In the genomic region with DNA sequence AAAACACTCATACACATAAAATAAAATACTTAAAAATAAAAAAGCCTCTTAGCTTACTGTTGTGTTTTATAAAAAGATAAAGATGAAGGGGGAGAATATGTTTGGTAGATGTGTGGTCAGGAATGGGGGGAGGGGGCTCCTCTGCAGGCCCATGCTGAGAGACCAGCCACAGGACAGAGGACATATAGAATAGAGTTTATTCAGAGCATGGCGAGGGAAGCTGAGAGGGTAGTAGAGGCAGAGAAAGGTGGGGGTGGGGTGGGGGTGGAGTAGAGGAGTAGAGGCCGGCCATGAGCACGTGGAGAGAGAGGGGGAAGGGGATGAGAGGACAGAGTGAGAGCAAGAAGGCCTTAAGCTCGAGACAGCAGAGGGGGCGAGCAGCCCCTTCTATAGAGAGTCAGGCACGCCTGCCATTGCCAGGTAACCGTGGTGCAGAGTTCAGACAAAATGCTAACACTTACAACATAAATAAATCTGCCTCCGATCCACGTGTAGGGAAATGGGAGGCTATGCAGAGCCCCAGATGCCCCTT, we compare ENCODE assay signal across 8 mouse cellular contexts. TPM values are rescaled to one million over a fixed set of nuclear protein-coding genes. Genes with fewer than 3 reads are reported as not detected.
DNase-seq lines count a peak whose midpoint lies in the region; ATAC-seq lines count a peak whose summit lies in the region.
"Not testable (repeated sequence)": the region's sequence is repeated elsewhere in the genome, so short reads cannot be mapped to it uniquely, and the experiment has no call there.

No protein-coding gene starts in this region.

- WGBS in forebrain, embryonic 13.5 days, result no CpG with 5 or more reads among the region's 9 CpGs
- no CpG with 5 or more reads among the region's 9 CpGs for WGBS in heart, embryonic 15.5 days
- WGBS in hindbrain, embryonic 14.5 days, result no CpG with 5 or more reads among the region's 9 CpGs
- WGBS in kidney, embryonic 14.5 days, result no CpG with 5 or more reads among the region's 9 CpGs
- no CpG with 5 or more reads among the region's 9 CpGs for WGBS in limb, embryonic 13.5 days
- WGBS in lung, embryonic 16.5 days, result no CpG with 5 or more reads among the region's 9 CpGs
- WGBS in midbrain, embryonic 15.5 days, result no CpG with 5 or more reads among the region's 9 CpGs
- no CpG with 5 or more reads among the region's 9 CpGs for WGBS in neural tube, embryonic 15.5 days

- not testable (repeated sequence) for H3K4me2 ChIP-seq in forebrain, embryonic 13.5 days; heart, embryonic 15.5 days; hindbrain, embryonic 14.5 days (replicated peaks); kidney, embryonic 14.5 days (replicated peaks; ENCODE audit: low read depth, low read length); limb, embryonic 13.5 days (replicated peaks); lung, embryonic 16.5 days (ENCODE audit: low read depth, low read length); midbrain, embryonic 15.5 days; neural tube, embryonic 15.5 days

- H3K27ac ChIP-seq in forebrain, embryonic 13.5 days; heart, embryonic 15.5 days; hindbrain, embryonic 14.5 days; kidney, embryonic 14.5 days (ENCODE audit: low read depth, low read length); limb, embryonic 13.5 days; lung, embryonic 16.5 days (ENCODE audit: low read length); midbrain, embryonic 15.5 days; neural tube, embryonic 15.5 days (replicated peaks): not testable (repeated sequence)

- not testable (repeated sequence) for H3K36me3 ChIP-seq in forebrain, embryonic 13.5 days (ENCODE audit: poor library complexity, severe bottlenecking); heart, embryonic 15.5 days; hindbrain, embryonic 14.5 days (replicated peaks; ENCODE audit: control insufficient read depth, insufficient read depth); kidney, embryonic 14.5 days (ENCODE audit: control insufficient read depth, insufficient read depth, low read length); limb, embryonic 13.5 days; lung, embryonic 16.5 days (ENCODE audit: control insufficient read depth, insufficient read depth, low read length); midbrain, embryonic 15.5 days (replicated peaks); neural tube, embryonic 15.5 days

- H3K4me1 ChIP-seq in forebrain, embryonic 13.5 days; heart, embryonic 15.5 days (replicated peaks); hindbrain, embryonic 14.5 days (replicated peaks; ENCODE audit: control insufficient read depth, insufficient read depth, low read length); kidney, embryonic 14.5 days (ENCODE audit: control insufficient read depth, insufficient read depth, low read length); limb, embryonic 13.5 days; lung, embryonic 16.5 days (replicated peaks; ENCODE audit: control insufficient read depth, insufficient read depth, low read length); midbrain, embryonic 15.5 days; neural tube, embryonic 15.5 days: not testable (repeated sequence)

- not testable (repeated sequence) for H3K4me3 ChIP-seq in forebrain, embryonic 13.5 days; heart, embryonic 15.5 days; hindbrain, embryonic 14.5 days (replicated peaks; ENCODE audit: low read length); kidney, embryonic 14.5 days (ENCODE audit: low read length); limb, embryonic 13.5 days; lung, embryonic 16.5 days (ENCODE audit: low read length); midbrain, embryonic 15.5 days; neural tube, embryonic 15.5 days (replicated peaks)

- not testable (repeated sequence) for H3K27me3 ChIP-seq in forebrain, embryonic 13.5 days; heart, embryonic 15.5 days; hindbrain, embryonic 14.5 days (ENCODE audit: control insufficient read depth, insufficient read depth, low read length); kidney, embryonic 14.5 days (ENCODE audit: control insufficient read depth, insufficient read depth, low read length); limb, embryonic 13.5 days; lung, embryonic 16.5 days (ENCODE audit: control insufficient read depth, insufficient read depth, low read depth, low read length); midbrain, embryonic 15.5 days (replicated peaks); neural tube, embryonic 15.5 days (replicated peaks)

- ATAC-seq in forebrain, embryonic 13.5 days, result peak; percentile 56; the same call in 1 of the 2 replicates
- 0 out of 2 replicates have a peak, but pooled peaks have one; percentile 21 for ATAC-seq in heart, embryonic 15.5 days (replicated peaks; ENCODE audit: insufficient number of reproducible peaks, insufficient read depth, low FRiP score, low read depth)
- ATAC-seq in hindbrain, embryonic 14.5 days (ENCODE audit: low FRiP score), result peak; percentile 37; the same call in 1 of the 2 replicates
- ATAC-seq in kidney, embryonic 14.5 days (ENCODE audit: low FRiP score, low TSS enrichment), result 0 out of 2 replicates have a peak, but pooled peaks have one; percentile 37
- ATAC-seq in limb, embryonic 13.5 days (ENCODE audit: low FRiP score, low read depth), result 0 out of 2 replicates have a peak, but pooled peaks have one; percentile 42
- ATAC-seq in lung, embryonic 16.5 days (ENCODE audit: low read depth), result peak; percentile 20; the same call in 1 of the 2 replicates
- ATAC-seq in midbrain, embryonic 15.5 days (replicated peaks), result peak; percentile 37; the same call in 1 of the 2 replicates
- peak; percentile 43; the same call in 1 of the 2 replicates for ATAC-seq in neural tube, embryonic 15.5 days (ENCODE audit: low FRiP score)

- H3K9me3 ChIP-seq in forebrain, embryonic 13.5 days (replicated peaks); heart, embryonic 15.5 days (replicated peaks); hindbrain, embryonic 14.5 days (ENCODE audit: control insufficient read depth, low read length); kidney, embryonic 14.5 days (ENCODE audit: control insufficient read depth, low read length); limb, embryonic 13.5 days; lung, embryonic 16.5 days (ENCODE audit: control insufficient read depth, low read length); midbrain, embryonic 15.5 days; neural tube, embryonic 15.5 days (replicated peaks): not testable (repeated sequence)

- H3K9ac ChIP-seq in forebrain, embryonic 13.5 days; heart, embryonic 15.5 days; hindbrain, embryonic 14.5 days; kidney, embryonic 14.5 days (ENCODE audit: low read depth, low read length); limb, embryonic 13.5 days; lung, embryonic 16.5 days (ENCODE audit: low read length); midbrain, embryonic 15.5 days; neural tube, embryonic 15.5 days (replicated peaks): not testable (repeated sequence)

- not testable (repeated sequence) for DNase-seq in hindbrain, embryonic 14.5 days (ENCODE audit: low spot score)

RNA-seq across cellular contexts. Expression of a gene that starts 42.5 kb away (rescaled TPM):
- polyA plus RNA-seq in forebrain, embryonic 13.5 days (2015; fragmentation: Nextera tagmentation; extraction: Ambion mirVana), result 931 and 992 TPM in 2 replicates
- polyA plus RNA-seq in heart, embryonic 15.5 days (2015; fragmentation: Nextera tagmentation; extraction: Ambion mirVana), result 361 and 375 TPM in 2 replicates
- 1,240 and 1,455 TPM in 2 replicates for polyA plus RNA-seq in hindbrain, embryonic 14.5 days (2014; fragmentation: Nextera tagmentation; extraction: Ambion mirVana)
- 506 and 609 TPM in 2 replicates for polyA plus RNA-seq in kidney, embryonic 14.5 days (2014; fragmentation: Nextera tagmentation; extraction: Ambion mirVana)
- 478 and 527 TPM in 2 replicates for polyA plus RNA-seq in limb, embryonic 13.5 days (2015; fragmentation: Nextera tagmentation; extraction: Ambion mirVana)
- 525 and 538 TPM in 2 replicates for polyA plus RNA-seq in lung, embryonic 16.5 days (2015; fragmentation: Nextera tagmentation; extraction: Ambion mirVana)
- 1,067 and 1,101 TPM in 2 replicates for polyA plus RNA-seq in midbrain, embryonic 15.5 days (2015; fragmentation: Nextera tagmentation; extraction: Ambion mirVana)
- 1,064 and 1,207 TPM in 2 replicates for polyA plus RNA-seq in neural tube, embryonic 15.5 days (2015; fragmentation: Nextera tagmentation; extraction: Ambion mirVana)
